Comparison of ENCODE assay signal across 11 mouse cellular contexts in the genomic region with DNA sequence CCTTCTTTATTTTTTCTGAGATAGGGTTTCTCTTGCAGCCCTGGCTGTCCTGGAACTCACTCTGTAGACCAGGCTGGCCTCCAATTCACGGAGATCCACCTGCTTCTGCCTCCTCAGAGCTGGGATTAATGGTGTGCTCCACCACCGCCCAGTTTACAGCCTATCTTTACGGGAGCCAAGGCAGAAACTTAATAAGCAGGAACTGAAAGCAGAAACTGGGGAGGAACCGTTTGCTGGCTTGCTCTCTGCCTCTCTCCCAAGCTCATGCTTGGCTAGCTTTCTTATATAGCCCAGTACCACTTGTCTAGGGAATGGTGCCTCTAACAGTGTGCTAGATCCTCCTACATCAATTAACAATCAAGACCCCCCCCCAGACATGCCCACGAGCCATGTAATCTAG. TPM values are rescaled to one million over a fixed set of nuclear protein-coding genes. Genes with fewer than 3 reads are reported as not detected.
A peak's percentile ranks its signal among the peaks of the same experiment; 100 is the strongest.
DNase-seq lines count a peak whose midpoint lies in the region; ATAC-seq and TF ChIP-seq lines count a peak whose summit lies in the region.
"Had no signal": no experiment of that assay in that cellular context is flagged by ENCODE, and none has a peak within 500 bp of the region (broad histone marks: within the 10 kb centered on the region; RNA-seq: fewer than 3 reads in every experiment).

No protein-coding gene starts in this region.

- H3K4me1 ChIP-seq in kidney, postnatal 0 days (replicated peaks; ENCODE audit: insufficient read depth, low read length), result no peaks in the 10 kb centered on the region
- 0 out of 2 replicates have a peak, but pooled peaks cover 4% of the 10 kb centered on the region for H3K4me1 ChIP-seq in forebrain, embryonic 15.5 days
- no peaks in the 10 kb centered on the region for H3K4me1 ChIP-seq in intestine, postnatal 0 days (replicated peaks; ENCODE audit: control insufficient read depth, insufficient read depth, low read length)

- H3K27me3 ChIP-seq in kidney, postnatal 0 days (ENCODE audit: insufficient read depth, low read length), result no peaks in the 10 kb centered on the region
- H3K27me3 ChIP-seq in forebrain, embryonic 15.5 days, result no peaks in the 10 kb centered on the region
- no peaks in the 10 kb centered on the region for H3K27me3 ChIP-seq in intestine, postnatal 0 days (replicated peaks; ENCODE audit: control insufficient read depth, insufficient read depth, low read length)

- no peak overlapping the region for H3K9ac ChIP-seq in kidney, postnatal 0 days (ENCODE audit: low read depth, low read length)
- no peak overlapping the region for H3K9ac ChIP-seq in forebrain, embryonic 15.5 days (replicated peaks)
- H3K9ac ChIP-seq in intestine, postnatal 0 days (ENCODE audit: low read depth, low read length), result no peak overlapping the region

- 44% methylated on average over 5 of the region's 5 CpGs for WGBS in kidney, postnatal 0 days
- 56% methylated on average over 5 of the region's 5 CpGs for WGBS in forebrain, embryonic 15.5 days
- 49% methylated on average over 5 of the region's 5 CpGs for WGBS in intestine, postnatal 0 days

- no peak overlapping the region for H3K27ac ChIP-seq in kidney, postnatal 0 days
- H3K27ac ChIP-seq in forebrain, embryonic 15.5 days (replicated peaks), result no peak overlapping the region
- no peak overlapping the region for H3K27ac ChIP-seq in intestine, postnatal 0 days (ENCODE audit: low read depth, low read length)

- no peaks in the 10 kb centered on the region for H3K9me3 ChIP-seq in kidney, postnatal 0 days (replicated peaks; ENCODE audit: low read length)
- no peaks in the 10 kb centered on the region for H3K9me3 ChIP-seq in forebrain, embryonic 15.5 days
- no peaks in the 10 kb centered on the region for H3K9me3 ChIP-seq in intestine, postnatal 0 days (ENCODE audit: control insufficient read depth)
- H3K9me3 ChIP-seq: G1E had no signal

- ATAC-seq in kidney, postnatal 0 days (replicated peaks; ENCODE audit: low FRiP score, low read depth), result no peak
- ATAC-seq in forebrain, embryonic 15.5 days (replicated peaks), result no peak
- no peak for ATAC-seq in intestine, postnatal 0 days
- ATAC-seq in monocyte, adult 5-6 weeks (replicated peaks; ENCODE audit: insufficient number of reproducible peaks, low FRiP score, low TSS enrichment, poor library complexity, severe bottlenecking), result peak; percentile 82

- no peak overlapping the region for H3K4me3 ChIP-seq in kidney, postnatal 0 days (replicated peaks; ENCODE audit: low read depth, low read length)
- H3K4me3 ChIP-seq in forebrain, embryonic 15.5 days, result no peak overlapping the region
- H3K4me3 ChIP-seq in intestine, postnatal 0 days (ENCODE audit: low read depth, low read length), result no peak overlapping the region

- H3K36me3 ChIP-seq in kidney, postnatal 0 days (ENCODE audit: insufficient read depth, low read length), result no peaks in the 10 kb centered on the region
- no peaks in the 10 kb centered on the region for H3K36me3 ChIP-seq in forebrain, embryonic 15.5 days
- H3K36me3 ChIP-seq in intestine, postnatal 0 days (ENCODE audit: control insufficient read depth, insufficient read depth), result no peaks in the 10 kb centered on the region

- TF ChIP-seq CTCF in kidney, postnatal 0 days (IDR thresholded peaks at IDR 0.05; ENCODE audit: low read depth), result no peak
- no peak for TF ChIP-seq CTCF in intestine, postnatal 0 days (IDR thresholded peaks at IDR 0.05; ENCODE audit: low read depth)

- no peak for DNase-seq in kidney, postnatal 0 days (ENCODE audit: low spot score)
- DNase-seq in kidney, adult 9 months, result no peak
- no peak for DNase-seq in layer of hippocampus, adult 8-10 months (ENCODE audit: low spot score in 2 of 2)
- no peak for DNase-seq in thymus, postnatal 10 days (ENCODE audit: low spot score in 2 of 2)
- no peak for DNase-seq in layer of hippocampus, postnatal 10 days (ENCODE audit: low spot score in 2 of 2)
- DNase-seq: gastrocnemius, postnatal 25 days; thymus, adult 18-20 months had no signal

- peak overlapping the region; percentile 42; the same call in 1 of the 2 replicates for H3K4me2 ChIP-seq in kidney, postnatal 0 days (ENCODE audit: low read length)
- peak overlapping the region; percentile 30 for H3K4me2 ChIP-seq in forebrain, embryonic 15.5 days (replicated peaks)
- peak overlapping the region; percentile 44; the same call in 1 of the 2 replicates for H3K4me2 ChIP-seq in intestine, postnatal 0 days (replicated peaks; ENCODE audit: low read depth)

RNA-seq across cellular contexts. Expression of a gene that starts 6.6 kb away (rescaled TPM):
- 5.7 and 6.4 TPM in 2 replicates for polyA plus RNA-seq in kidney, postnatal 0 days (2015; fragmentation: Nextera tagmentation; extraction: Ambion mirVana)
- polyA plus RNA-seq in forebrain, embryonic 15.5 days (2015; fragmentation: Nextera tagmentation; extraction: Ambion mirVana), result 3.5 and 3.9 TPM in 2 replicates
- polyA plus RNA-seq in intestine, postnatal 0 days (2015; fragmentation: Nextera tagmentation; extraction: Ambion mirVana), result 2.8 and 3.4 TPM in 2 replicates
- 0.38 to 1.1 TPM (median 0.39 TPM) in 3 replicates for total RNA-seq in monocyte, adult 5-6 weeks (2017)
- total RNA-seq in layer of hippocampus, adult 8-10 months (2022), result 1 to 10 TPM; 2.1 to 6.1 (median 3.5) TPM
- total RNA-seq in layer of hippocampus, postnatal 10 days (2021), result 1 to 10 TPM; 1.8 to 2.2 TPM

RNA-seq across cellular contexts. Expression of a gene that starts 9.3 kb away (rescaled TPM):
- 31.8 and 37.0 TPM in 2 replicates for polyA plus RNA-seq in kidney, postnatal 0 days (2015; fragmentation: Nextera tagmentation; extraction: Ambion mirVana)
- polyA plus RNA-seq in forebrain, embryonic 15.5 days (2015; fragmentation: Nextera tagmentation; extraction: Ambion mirVana), result 16.7 and 18.6 TPM in 2 replicates
- polyA plus RNA-seq in intestine, postnatal 0 days (2015; fragmentation: Nextera tagmentation; extraction: Ambion mirVana), result 90.9 and 91.3 TPM in 2 replicates
- 2.6 to 7.1 TPM (median 6.6 TPM) in 3 replicates for total RNA-seq in monocyte, adult 5-6 weeks (2017)
- 10 to 100 TPM in 2 of 4 experiments, 1 to 10 TPM in 2; 7.3 to 14.0 (median 10.4) TPM for total RNA-seq in layer of hippocampus, adult 8-10 months (2022)
- 10 to 100 TPM; 19.6 to 19.7 TPM for total RNA-seq in layer of hippocampus, postnatal 10 days (2021)

RNA-seq across cellular contexts. Expression of a gene that starts 26.9 kb away (rescaled TPM):
- polyA plus RNA-seq in kidney, postnatal 0 days (2015; fragmentation: Nextera tagmentation; extraction: Ambion mirVana), result 411 and 412 TPM in 2 replicates
- polyA plus RNA-seq in forebrain, embryonic 15.5 days (2015; fragmentation: Nextera tagmentation; extraction: Ambion mirVana), result 445 and 449 TPM in 2 replicates
- 174 and 180 TPM in 2 replicates for polyA plus RNA-seq in intestine, postnatal 0 days (2015; fragmentation: Nextera tagmentation; extraction: Ambion mirVana)
- 427 to 462 TPM (median 441 TPM) in 3 replicates for total RNA-seq in monocyte, adult 5-6 weeks (2017)
- total RNA-seq in layer of hippocampus, adult 8-10 months (2022), result 100 to 1,000 TPM; 179 to 198 (median 186) TPM
- 100 to 1,000 TPM; 231 to 233 TPM for total RNA-seq in layer of hippocampus, postnatal 10 days (2021)

RNA-seq across cellular contexts. Expression of a gene that starts 35.4 kb away (rescaled TPM):
- polyA plus RNA-seq in kidney, postnatal 0 days (2015; fragmentation: Nextera tagmentation; extraction: Ambion mirVana), result 26.2 and 29.1 TPM in 2 replicates
- 70.1 and 76.2 TPM in 2 replicates for polyA plus RNA-seq in forebrain, embryonic 15.5 days (2015; fragmentation: Nextera tagmentation; extraction: Ambion mirVana)
- polyA plus RNA-seq in intestine, postnatal 0 days (2015; fragmentation: Nextera tagmentation; extraction: Ambion mirVana), result 4.9 and 5.9 TPM in 2 replicates
- not detected in 3 replicates for total RNA-seq in monocyte, adult 5-6 weeks (2017)
- total RNA-seq in layer of hippocampus, adult 8-10 months (2022), result 10 to 100 TPM; 36.9 to 45.0 (median 39.9) TPM
- 10 to 100 TPM; 42.2 to 46.3 TPM for total RNA-seq in layer of hippocampus, postnatal 10 days (2021)

RNA-seq across cellular contexts. Expression of a gene that starts 40.3 kb away (rescaled TPM):
- 4.4 and 4.9 TPM in 2 replicates for polyA plus RNA-seq in kidney, postnatal 0 days (2015; fragmentation: Nextera tagmentation; extraction: Ambion mirVana)
- 14.5 and 15.0 TPM in 2 replicates for polyA plus RNA-seq in forebrain, embryonic 15.5 days (2015; fragmentation: Nextera tagmentation; extraction: Ambion mirVana)
- polyA plus RNA-seq in intestine, postnatal 0 days (2015; fragmentation: Nextera tagmentation; extraction: Ambion mirVana), result 2.6 and 2.8 TPM in 2 replicates
- 10.0 to 26.5 TPM (median 12.6 TPM) in 3 replicates for total RNA-seq in monocyte, adult 5-6 weeks (2017)
- total RNA-seq in layer of hippocampus, adult 8-10 months (2022), result 100 to 1,000 TPM; 173 to 203 (median 195) TPM
- total RNA-seq in layer of hippocampus, postnatal 10 days (2021), result 100 to 1,000 TPM; 121 to 126 TPM
